Mouse (Mus musculus): ENCODE measurements at regions not wholly inside any gene's neighbourhood (a gene's known extent, or its start where the extent isn't known, plus 50 kb on each side); places are given as distances from the start of the nearest gene placed in this dataset.

- DNase-seq (ENCODE audit: low spot score in 2 of 2): no peak
Measured at GRCm38 (mm10) chr9:85524733-85525132, 197.6 kb upstream of the Tent5a start.

DNA sequence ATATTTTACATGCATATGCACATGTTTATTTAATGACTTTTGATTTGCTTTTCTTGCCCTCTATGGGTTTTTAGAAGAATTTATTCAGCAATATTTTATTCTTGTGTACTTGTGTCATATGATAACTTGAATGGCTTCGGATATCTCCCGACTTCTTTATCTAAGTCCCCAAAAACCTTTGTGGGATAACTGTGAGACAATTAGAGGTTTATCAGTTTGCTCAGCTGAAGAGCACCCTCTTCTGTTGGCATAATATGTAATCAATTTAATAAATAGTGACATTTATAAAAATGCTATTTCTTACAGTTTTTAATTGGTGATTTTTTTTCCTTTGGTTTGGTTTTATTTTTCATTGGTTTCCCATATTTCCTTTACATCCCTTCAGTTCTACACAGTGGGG, 194.2 kb upstream of the Tent5a start:
- no peak for DNase-seq (ENCODE audit: low spot score in 2 of 2)

DNA sequence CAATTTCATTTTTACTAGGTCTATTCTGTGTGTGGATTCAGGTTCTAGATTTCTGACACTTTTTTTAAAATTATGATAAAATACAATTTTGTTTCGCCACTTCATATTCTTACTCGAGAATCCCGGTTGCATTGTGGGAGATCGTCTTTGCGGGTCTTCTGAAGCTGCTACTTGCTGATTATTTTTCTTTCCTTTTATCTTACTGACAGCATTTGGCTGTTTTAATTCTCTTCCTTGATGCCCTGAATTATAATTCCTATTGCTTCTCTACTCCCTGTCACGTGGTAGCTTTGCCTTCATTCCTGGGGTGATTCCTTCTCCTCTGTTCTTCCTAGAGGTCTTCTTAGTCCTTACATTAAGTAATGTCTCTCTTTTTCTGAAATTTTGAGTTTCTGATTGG, 193.8 kb upstream of the Tent5a start:
- no peak for DNase-seq (ENCODE audit: low spot score in 2 of 2)

GRCm38 (mm10) chr9:85499006-85499405, 171.9 kb upstream of the Tent5a start:
- no peak for DNase-seq (ENCODE audit: low spot score in 2 of 2)

DNA sequence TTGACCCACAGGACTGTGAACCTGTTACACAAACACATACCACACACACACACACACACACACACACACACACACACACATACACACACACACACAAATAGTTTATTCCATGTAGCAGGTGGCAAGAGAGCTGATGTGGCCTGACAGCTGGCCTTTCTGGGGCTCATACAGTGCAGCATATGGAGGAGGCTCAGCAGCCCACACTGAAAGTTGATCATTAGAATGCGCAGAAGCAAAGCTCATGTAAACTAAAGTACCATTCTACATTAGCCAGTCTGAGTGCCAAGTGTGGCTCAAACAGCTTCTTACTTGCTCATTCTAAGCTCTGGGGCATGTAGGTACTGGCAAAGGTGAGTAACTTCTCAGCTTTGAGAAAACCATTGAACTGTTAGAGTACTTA, 170.2 kb upstream of the Tent5a start:
- no peak for DNase-seq (ENCODE audit: low spot score in 2 of 2)

- no peak for DNase-seq (ENCODE audit: low spot score in 2 of 2)
Measured at GRCm38 (mm10) chr9:85496506-85497239, 169.5 kb upstream of the Tent5a start.

DNA sequence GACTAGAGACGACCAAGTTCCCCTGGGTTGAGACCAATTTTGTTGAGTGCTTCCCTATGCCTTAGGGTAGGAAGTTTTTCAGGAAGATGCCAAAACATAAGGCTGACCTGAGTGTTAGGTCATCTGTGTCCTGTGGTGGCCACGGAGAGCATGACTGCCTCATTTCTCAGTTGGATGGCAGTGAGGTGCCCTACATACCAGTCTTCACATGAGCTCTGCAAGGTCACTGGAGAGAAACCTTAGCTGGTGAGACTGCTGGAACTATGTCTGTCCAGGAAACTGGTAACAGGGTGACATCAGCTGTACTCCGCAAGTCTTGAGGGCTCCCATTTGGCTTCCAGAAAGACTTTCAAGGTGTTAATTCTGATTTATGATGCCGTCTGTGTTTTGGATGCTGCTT, 167.9 kb upstream of the Tent5a start:
- no peak for DNase-seq (ENCODE audit: low spot score in 2 of 2)

GRCm38 (mm10) chr9:85493760-85494159, 166.6 kb upstream of the Tent5a start:
- no peak for DNase-seq (ENCODE audit: low spot score in 2 of 2)

DNA sequence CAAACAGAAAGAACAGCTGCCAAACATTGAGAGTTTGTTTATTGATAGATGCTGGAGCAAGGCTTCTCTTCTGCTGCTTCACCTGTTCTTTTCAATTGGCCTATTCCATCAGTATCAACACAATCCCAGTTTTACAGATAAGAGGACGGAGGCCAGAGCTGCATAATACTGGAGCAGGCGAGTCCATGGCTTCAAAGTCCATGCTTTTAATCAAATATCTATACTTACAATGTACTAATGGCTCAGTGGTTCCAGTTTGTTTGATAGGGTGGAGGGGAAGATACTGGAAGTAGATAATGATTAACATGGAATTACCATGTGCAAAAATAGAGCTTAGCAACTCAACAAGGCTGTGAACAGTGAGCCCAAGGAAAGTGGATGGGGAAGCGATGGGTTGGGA, 163.2 kb upstream of the Tent5a start:
- DNase-seq (ENCODE audit: low spot score in 2 of 2): no peak

DNA sequence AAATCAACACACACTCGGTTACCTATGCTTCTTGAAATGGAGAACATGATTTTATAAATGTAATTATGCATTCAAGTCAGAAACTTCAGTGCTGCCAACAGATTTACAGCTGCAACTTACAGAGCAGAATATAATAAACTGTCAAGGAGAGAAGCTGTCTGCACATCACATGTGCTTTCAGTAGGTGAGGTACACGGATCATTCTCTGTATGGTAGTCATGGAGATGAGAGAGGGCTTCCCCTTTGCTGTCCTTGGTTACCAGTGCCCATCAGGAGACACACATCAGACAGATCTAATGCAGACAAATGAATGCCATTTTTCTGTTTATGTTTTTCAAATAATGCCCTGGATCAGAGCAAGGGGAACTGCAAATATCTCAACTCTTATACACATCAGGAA, 160.8 kb upstream of the Tent5a start:
- no peak for DNase-seq (ENCODE audit: low spot score in 2 of 2)

- DNase-seq (ENCODE audit: low spot score in 2 of 2): no peak
Measured at GRCm38 (mm10) chr9:85487052-85487668, 160.0 kb upstream of the Tent5a start.

DNA sequence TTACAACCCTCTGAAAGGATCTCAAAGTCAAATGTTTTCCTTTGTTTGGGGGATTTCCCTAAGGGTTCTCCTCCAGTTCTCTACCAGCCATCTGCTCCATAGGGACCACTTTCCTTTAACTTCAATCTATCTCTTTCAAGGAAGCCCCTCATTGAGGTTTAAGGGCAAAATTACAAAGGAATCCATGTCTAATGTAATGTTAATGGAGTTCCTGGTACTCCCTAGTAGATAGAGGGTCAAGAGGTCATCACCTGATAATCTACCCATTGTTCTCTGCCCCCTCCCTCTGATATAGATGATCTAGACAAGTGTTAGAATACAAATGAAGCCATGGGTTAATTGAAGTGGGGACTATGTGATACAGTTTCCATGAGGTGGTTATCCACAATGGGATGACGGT, 158.6 kb upstream of the Tent5a start:
- DNase-seq (ENCODE audit: low spot score in 2 of 2): no peak

GRCm38 (mm10) chr9:85483248-85483647, 156.1 kb upstream of the Tent5a start:
- no peak for DNase-seq (ENCODE audit: low spot score in 2 of 2)

GRCm38 (mm10) chr9:85480566-85480965, 153.4 kb upstream of the Tent5a start:
- no peak for DNase-seq (ENCODE audit: low spot score in 2 of 2)

GRCm38 (mm10) chr9:85475214-85475613, 148.1 kb upstream of the Tent5a start:
- no peak for DNase-seq (ENCODE audit: low spot score in 2 of 2)

- no peak for DNase-seq (ENCODE audit: low spot score in 2 of 2)
Measured at GRCm38 (mm10) chr9:85470264-85470821, 143.2 kb upstream of the Tent5a start.

DNA sequence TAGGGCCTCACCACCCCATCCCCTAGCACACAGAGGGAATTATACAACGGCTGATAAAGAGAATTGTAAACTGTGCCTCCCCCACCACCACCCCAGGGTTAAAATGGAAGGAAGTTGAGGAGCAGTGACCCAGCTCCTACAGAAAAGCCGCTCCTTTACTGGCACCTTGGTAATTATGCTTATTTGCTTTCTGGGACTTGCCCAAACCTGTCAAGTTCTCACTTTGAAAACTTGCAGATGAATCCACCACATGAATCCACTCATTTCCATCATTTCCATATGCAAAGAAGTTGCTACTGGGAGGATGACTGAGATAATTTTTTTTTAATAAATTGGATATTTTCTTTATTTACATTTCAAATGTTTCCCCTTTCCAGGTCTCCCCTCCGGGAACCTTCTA, 142.1 kb upstream of the Tent5a start:
- DNase-seq (ENCODE audit: low spot score in 2 of 2): no peak

- no peak for DNase-seq (ENCODE audit: low spot score in 2 of 2)
Measured at GRCm38 (mm10) chr9:85466671-85467070, 139.5 kb upstream of the Tent5a start.

DNA sequence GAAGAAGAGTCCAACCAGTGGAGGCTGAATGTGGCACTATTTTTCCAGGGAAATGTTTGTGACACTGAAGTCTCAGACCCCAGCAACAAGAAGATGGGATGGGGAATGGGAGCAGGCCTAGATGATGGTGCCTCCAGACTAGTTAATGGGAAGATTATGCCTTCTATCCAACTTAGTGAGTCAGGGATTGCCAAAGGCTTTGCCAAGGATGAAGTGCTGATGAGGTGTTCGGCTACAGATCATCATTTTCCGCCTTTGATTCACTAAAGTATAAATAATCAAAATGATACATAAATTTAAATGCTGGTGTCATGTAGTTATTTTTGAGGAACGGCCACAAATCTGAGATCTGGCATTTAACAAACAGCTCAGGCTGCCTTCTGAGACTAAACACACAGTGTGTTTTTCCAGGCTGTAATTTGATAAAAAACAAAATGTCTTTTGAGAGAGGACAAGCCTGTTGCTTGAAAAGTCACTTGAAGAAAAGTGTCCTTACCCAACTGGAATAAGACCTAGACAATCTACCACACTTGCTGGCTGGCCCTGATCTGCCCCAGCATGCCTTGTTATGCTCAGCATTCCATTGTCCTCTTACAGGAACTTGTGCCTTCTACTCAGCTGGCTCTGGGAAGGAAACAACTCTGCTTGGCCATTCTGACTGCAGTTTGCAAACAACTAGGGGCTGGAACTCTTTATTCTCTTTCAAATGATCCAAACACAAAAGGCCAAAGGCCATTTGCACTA, 132.1 kb upstream of the Tent5a start:
- no peak for DNase-seq (ENCODE audit: low spot score in 2 of 2)

DNA sequence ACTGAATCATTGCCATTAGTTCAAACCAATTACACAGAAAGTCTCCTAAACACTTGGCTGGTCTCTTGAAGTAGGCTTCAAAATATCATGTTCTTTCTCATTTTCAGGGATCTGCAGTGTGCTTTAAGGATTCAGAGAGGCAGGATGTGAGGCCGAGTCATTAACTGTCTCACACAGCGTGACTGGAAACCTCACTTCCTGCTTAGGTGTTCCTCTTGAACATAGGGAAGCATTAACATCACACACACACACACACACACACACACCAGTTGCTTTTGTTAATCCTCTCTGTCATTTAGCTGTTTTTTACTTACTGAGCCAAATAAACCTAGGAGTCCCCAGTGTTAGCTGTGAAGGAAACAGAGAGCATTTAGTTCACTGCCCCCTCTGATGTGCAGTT, 131.2 kb upstream of the Tent5a start:
- DNase-seq (ENCODE audit: low spot score in 2 of 2): no peak

- no peak for DNase-seq (ENCODE audit: low spot score in 2 of 2)
Measured at GRCm38 (mm10) chr9:85457400-85457799, 130.3 kb upstream of the Tent5a start.

DNA sequence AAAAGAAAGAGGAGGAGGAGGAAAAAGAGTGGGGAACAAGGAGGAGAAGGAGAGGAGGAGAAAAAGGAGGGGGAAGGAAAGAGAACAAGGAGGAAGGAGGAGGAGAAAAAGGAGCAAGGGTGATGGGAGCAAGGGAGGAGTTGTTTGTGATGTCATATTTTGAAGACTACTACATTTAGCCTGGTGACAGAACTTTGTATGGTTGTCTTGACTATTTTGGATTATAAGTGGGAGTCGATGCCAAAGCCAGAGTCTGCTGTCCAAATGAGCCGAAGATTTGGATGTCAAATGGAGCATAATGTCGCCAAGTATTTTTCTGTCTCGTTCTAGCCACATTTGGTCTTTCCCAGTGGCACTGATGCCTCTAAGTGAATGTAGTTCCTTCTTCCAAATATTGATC, 128.2 kb upstream of the Tent5a start:
- DNase-seq (ENCODE audit: low spot score in 2 of 2): no peak
